Mouse (Mus musculus): ENCODE data around the gene Ip6k3. TPM values are rescaled to one million over a fixed set of nuclear protein-coding genes. Genes with fewer than 3 reads are reported as not detected.

Ip6k3 gene
- polyA plus RNA-seq, 2 experiments: 0.47 to 0.76 TPM

DNA sequence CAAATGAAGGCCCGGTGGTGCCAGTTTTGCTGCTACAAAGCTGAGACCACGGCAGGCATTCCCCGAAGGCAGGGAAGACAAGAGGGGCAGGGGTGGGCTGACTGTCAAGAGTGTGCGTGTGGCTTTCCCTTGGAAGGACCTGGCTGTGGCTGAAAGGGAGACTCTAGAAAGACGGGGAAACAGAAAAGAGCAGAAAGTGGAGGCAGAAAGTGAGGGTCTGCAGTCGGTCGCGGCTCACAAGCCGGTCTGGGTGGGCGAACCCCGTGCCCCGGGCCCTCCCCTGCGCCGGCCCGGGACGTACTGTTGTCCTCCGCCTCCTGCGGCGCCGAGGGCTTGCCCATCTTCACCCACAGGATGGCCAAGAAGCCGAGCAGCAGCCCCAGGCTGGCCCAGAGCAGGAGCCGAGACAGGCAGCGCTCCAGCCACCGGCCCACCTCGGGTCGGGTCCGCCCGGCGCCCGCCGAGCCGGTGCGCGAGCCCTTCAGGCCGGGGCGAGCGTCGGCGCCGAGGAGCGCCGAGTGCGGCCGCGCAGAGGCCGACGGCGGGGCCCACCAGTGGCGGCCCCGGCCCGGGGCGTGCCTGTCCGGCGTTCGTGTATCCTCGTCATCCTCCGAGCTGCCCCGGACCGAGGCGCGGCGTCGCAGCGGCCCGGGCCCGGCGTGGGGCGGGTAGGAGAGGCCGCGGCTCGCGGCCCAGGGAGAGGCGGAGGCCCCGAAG, 35.9 kb upstream of the Ip6k3 start:
- no peaks in the 10 kb centered on the region for H3K27me3 ChIP-seq (ENCODE audit: control insufficient read depth, insufficient read depth, low read length)
- 0% methylated on average over 45 of the region's 74 CpGs for WGBS
- peaks cover 36% of the 10 kb centered on the region for H3K36me3 ChIP-seq (ENCODE audit: control insufficient read depth, insufficient read depth, low read length)
- DNase-seq (ENCODE audit: low spot score) (no peak), ATAC-seq (ENCODE audit: low FRiP score, low read depth) (peak; percentile 51)
- peak overlapping the region; percentile 98 for H3K9ac ChIP-seq (ENCODE audit: low read depth, low read length, severe bottlenecking)
- peak overlapping the region; percentile 92 for H3K27ac ChIP-seq (replicated peaks; ENCODE audit: low read depth, low read length)
- H3K4me3 ChIP-seq (replicated peaks; ENCODE audit: low read length): peak overlapping the region; percentile 89
- no peaks in the 10 kb centered on the region for H3K9me3 ChIP-seq (ENCODE audit: control insufficient read depth, low read length)
- peak overlapping the region; percentile 92 for H3K4me2 ChIP-seq (replicated peaks; ENCODE audit: low read depth, low read length, severe bottlenecking)
- no peak for TF ChIP-seq POLR2A (IDR thresholded peaks at IDR 0.05; ENCODE audit: borderline replicate concordance, extremely low read depth, insufficient read depth, insufficient read length)
- H3K4me1 ChIP-seq (ENCODE audit: control insufficient read depth, insufficient read depth, low read length): peaks cover 27% of the 10 kb centered on the region

DNA sequence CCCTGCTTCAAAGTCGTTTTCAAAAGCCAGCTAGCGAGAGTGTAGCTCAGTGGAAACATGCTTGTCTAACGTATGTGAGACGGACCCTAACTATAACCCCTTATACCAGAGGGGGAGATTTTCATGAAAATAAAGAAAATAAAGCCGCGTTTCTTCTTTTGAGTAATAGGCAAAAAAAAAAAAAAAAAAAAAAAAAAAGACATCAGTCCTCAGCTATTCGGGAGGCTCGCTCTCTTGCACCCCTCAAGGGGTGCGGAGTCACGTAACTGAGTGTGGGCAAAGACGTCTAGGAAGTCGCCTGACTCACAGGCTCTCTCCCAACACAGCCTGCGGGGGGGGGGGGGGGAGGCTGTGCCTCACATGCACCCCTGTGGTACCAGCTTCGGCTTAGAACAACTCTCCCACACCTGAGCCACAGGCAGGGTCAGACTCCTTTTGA, 35.3 kb upstream of the Ip6k3 start:
- peaks cover 41% of the 10 kb centered on the region for H3K36me3 ChIP-seq (ENCODE audit: control insufficient read depth, insufficient read depth, low read length)
- whole genome bisulfite sequencing: 40% methylated on average over 14 of the region's 14 CpGs
- no peak for TF ChIP-seq POLR2A (IDR thresholded peaks at IDR 0.05; ENCODE audit: borderline replicate concordance, extremely low read depth, insufficient read depth, insufficient read length)
- peak overlapping the region; percentile 92 for H3K4me2 ChIP-seq (replicated peaks; ENCODE audit: low read depth, low read length, severe bottlenecking)
- no peak overlapping the region; the same call in 1 of the 2 replicates for H3K27ac ChIP-seq (replicated peaks; ENCODE audit: low read depth, low read length)
- ATAC-seq (ENCODE audit: low FRiP score, low read depth) (no peak), DNase-seq (ENCODE audit: low spot score) (no peak)
- H3K4me1 ChIP-seq (ENCODE audit: control insufficient read depth, insufficient read depth, low read length): peaks cover 27% of the 10 kb centered on the region
- peak overlapping the region; percentile 89 for H3K4me3 ChIP-seq (replicated peaks; ENCODE audit: low read length)
- H3K9me3 ChIP-seq (ENCODE audit: control insufficient read depth, low read length): no peaks in the 10 kb centered on the region
- H3K9ac ChIP-seq (ENCODE audit: low read depth, low read length, severe bottlenecking): peak overlapping the region; percentile 98
- no peaks in the 10 kb centered on the region for H3K27me3 ChIP-seq (ENCODE audit: control insufficient read depth, insufficient read depth, low read length)

DNA sequence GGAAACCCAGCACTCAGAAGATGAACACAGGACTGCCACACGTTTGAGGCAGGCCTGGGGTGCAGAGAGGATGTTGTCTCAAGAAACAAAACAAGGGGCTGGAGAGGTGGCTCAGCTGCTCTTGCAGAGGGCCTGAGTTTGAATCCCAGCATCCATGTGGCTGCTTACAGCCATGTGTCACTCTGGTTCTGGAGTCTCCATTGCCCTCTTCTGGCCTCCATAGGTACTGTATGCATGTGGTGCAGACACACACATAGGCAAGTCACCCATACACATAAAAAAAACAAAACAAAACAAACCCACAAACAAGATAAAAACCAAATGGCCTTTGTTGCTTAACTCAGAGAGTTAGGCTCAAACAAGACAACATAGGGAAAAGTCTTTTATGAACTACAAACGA, 34.4 kb upstream of the Ip6k3 start:
- H3K27me3 ChIP-seq (ENCODE audit: control insufficient read depth, insufficient read depth, low read length): no peaks in the 10 kb centered on the region
- no peak overlapping the region for H3K4me3 ChIP-seq (replicated peaks; ENCODE audit: low read length)
- H3K9me3 ChIP-seq (ENCODE audit: control insufficient read depth, low read length): no peaks in the 10 kb centered on the region
- ATAC-seq (ENCODE audit: low FRiP score, low read depth): no peak
- no peak for DNase-seq (ENCODE audit: low spot score)
- peaks cover 24% of the 10 kb centered on the region for H3K4me1 ChIP-seq (ENCODE audit: control insufficient read depth, insufficient read depth, low read length)
- TF ChIP-seq POLR2A (IDR thresholded peaks at IDR 0.05; ENCODE audit: borderline replicate concordance, extremely low read depth, insufficient read depth, insufficient read length): no peak
- H3K36me3 ChIP-seq (ENCODE audit: control insufficient read depth, insufficient read depth, low read length): peaks cover 49% of the 10 kb centered on the region
- 76% methylated on average over 2 of the region's 2 CpGs for WGBS
- H3K9ac ChIP-seq (ENCODE audit: low read depth, low read length, severe bottlenecking): no peak overlapping the region
- H3K27ac ChIP-seq (replicated peaks; ENCODE audit: low read depth, low read length): no peak overlapping the region
- no peak overlapping the region for H3K4me2 ChIP-seq (replicated peaks; ENCODE audit: low read depth, low read length, severe bottlenecking)

DNA sequence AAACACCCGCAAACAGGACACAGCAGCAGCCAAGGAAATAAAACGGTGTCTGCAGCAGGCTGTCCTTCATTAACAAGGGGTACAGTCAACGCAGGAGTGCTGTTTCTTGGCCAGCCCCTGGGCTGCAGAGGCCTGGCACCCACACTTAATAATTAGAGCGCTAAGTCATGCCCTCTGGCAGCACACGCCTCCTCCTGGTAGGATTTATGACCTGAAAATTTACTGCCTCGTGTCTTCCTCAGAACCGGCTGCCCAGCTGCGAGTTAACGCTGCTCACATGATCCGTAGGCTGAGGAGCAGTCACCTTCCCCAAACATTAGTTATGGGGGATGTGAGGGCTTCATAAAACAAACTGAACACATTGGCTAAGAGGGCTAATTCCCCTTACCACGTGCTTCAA, 33.2 kb upstream of the Ip6k3 start:
- Histone ChIP-seq H3K9ac (ENCODE audit: low read depth, low read length, severe bottlenecking) (no peak overlapping the region), H3K4me2 (replicated peaks; ENCODE audit: low read depth, low read length, severe bottlenecking) (no peak overlapping the region), H3K4me3 (replicated peaks; ENCODE audit: low read length) (no peak overlapping the region), H3K9me3 (ENCODE audit: control insufficient read depth, low read length) (no peaks in the 10 kb centered on the region), H3K27me3 (ENCODE audit: control insufficient read depth, insufficient read depth, low read length) (no peaks in the 10 kb centered on the region), H3K27ac (replicated peaks; ENCODE audit: low read depth, low read length) (no peak overlapping the region), H3K36me3 (ENCODE audit: control insufficient read depth, insufficient read depth, low read length) (peaks cover 59% of the 10 kb centered on the region), H3K4me1 (ENCODE audit: control insufficient read depth, insufficient read depth, low read length) (peaks cover 20% of the 10 kb centered on the region)
- no peak for ATAC-seq (ENCODE audit: low FRiP score, low read depth)
- 6% methylated on average over 11 of the region's 11 CpGs for WGBS
- no peak for TF ChIP-seq POLR2A (IDR thresholded peaks at IDR 0.05; ENCODE audit: borderline replicate concordance, extremely low read depth, insufficient read depth, insufficient read length)
- peak; percentile 57 for DNase-seq (ENCODE audit: low spot score)

DNA sequence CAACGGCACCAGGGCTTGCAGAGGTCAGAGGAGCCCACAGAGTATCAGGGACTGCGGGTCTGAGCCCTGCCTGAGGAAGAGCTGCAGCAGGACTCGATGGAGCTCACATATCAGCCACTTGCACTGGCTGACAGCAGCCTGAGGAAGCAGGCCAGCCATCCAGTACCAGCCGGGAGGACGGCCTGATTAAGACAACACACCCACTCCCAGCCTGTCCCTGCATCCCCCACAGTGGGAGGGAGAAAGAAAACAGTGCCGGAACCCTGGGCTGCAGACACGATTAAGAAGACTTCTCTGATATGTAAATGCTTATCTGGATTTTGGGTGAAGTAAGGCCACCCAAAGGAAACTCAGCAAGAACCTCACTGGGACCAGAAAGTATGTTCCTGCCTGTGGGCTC, 32.3 kb upstream of the Ip6k3 start:
- Histone ChIP-seq H3K27me3 (ENCODE audit: control insufficient read depth, insufficient read depth, low read length) (no peaks in the 10 kb centered on the region), H3K4me2 (replicated peaks; ENCODE audit: low read depth, low read length, severe bottlenecking) (no peak overlapping the region), H3K9ac (ENCODE audit: low read depth, low read length, severe bottlenecking) (no peak overlapping the region), H3K9me3 (ENCODE audit: control insufficient read depth, low read length) (no peaks in the 10 kb centered on the region), H3K36me3 (ENCODE audit: control insufficient read depth, insufficient read depth, low read length) (peaks cover 68% of the 10 kb centered on the region), H3K4me3 (replicated peaks; ENCODE audit: low read length) (no peak overlapping the region), H3K27ac (replicated peaks; ENCODE audit: low read depth, low read length) (no peak overlapping the region), H3K4me1 (ENCODE audit: control insufficient read depth, insufficient read depth, low read length) (peaks cover 20% of the 10 kb centered on the region)
- ATAC-seq (ENCODE audit: low FRiP score, low read depth) (no peak), DNase-seq (ENCODE audit: low spot score) (no peak)
- WGBS: 62% methylated on average over 7 of the region's 7 CpGs
- no peak for TF ChIP-seq POLR2A (IDR thresholded peaks at IDR 0.05; ENCODE audit: borderline replicate concordance, extremely low read depth, insufficient read depth, insufficient read length)

Data from limb, embryonic 14.5 days (tissue).